ENCODE assay signal across 8 mouse cellular contexts in genomic region chr7:128417930-128418779, GRCm38 (mm10). TPM values are rescaled to one million over a fixed set of nuclear protein-coding genes. Genes with fewer than 3 reads are reported as not detected.
DNase-seq lines count a peak whose midpoint lies in the region; ATAC-seq lines count a peak whose summit lies in the region.

Rgs10 (minus strand) TSS chr7:128418758.

- H3K27me3 ChIP-seq in hindbrain, embryonic 13.5 days = peaks cover 82% of the 10 kb centered on the region

- peak within 1 kb of the TSS; percentile 82 for H3K9ac ChIP-seq in hindbrain, embryonic 13.5 days

- ATAC-seq in hindbrain, embryonic 13.5 days (ENCODE audit: low FRiP score) = peak; percentile 78

- no peaks in the 10 kb centered on the region for H3K36me3 ChIP-seq in hindbrain, embryonic 13.5 days

- peak within 1 kb of the TSS; percentile 70 for H3K4me3 ChIP-seq in hindbrain, embryonic 13.5 days

- peak; percentile 61 for DNase-seq in MN1 (ENCODE audit: low spot score)
- peak; percentile 62 to 74 for DNase-seq in cerebellum, postnatal 10 days
- DNase-seq in frontal cortex, postnatal 25 days (ENCODE audit: low spot score in 2 of 2) = peak; percentile 12 to 21
- DNase-seq in layer of hippocampus, postnatal 36 days = peak; percentile 44 to 46
- peak; percentile 77 to 84 for DNase-seq in lung, postnatal 4 days
- peak; percentile 47 for DNase-seq in retina, postnatal 7 days (ENCODE audit: low read depth, low spot score)
- DNase-seq in urinary bladder, postnatal 14 days (ENCODE audit: low spot score) = peak; percentile 58

- WGBS in hindbrain, embryonic 13.5 days = under 1% methylated on average over 89 of the region's 102 CpGs

- no peaks in the 10 kb centered on the region for H3K9me3 ChIP-seq in hindbrain, embryonic 13.5 days

- no peak within 1 kb of the TSS; the same call in 1 of the 2 replicates for H3K27ac ChIP-seq in hindbrain, embryonic 13.5 days

- H3K4me2 ChIP-seq in hindbrain, embryonic 13.5 days = peak within 1 kb of the TSS; percentile 92

- H3K4me1 ChIP-seq in hindbrain, embryonic 13.5 days (replicated peaks) = peaks cover 25% of the 10 kb centered on the region

RNA-seq across cellular contexts. Expression of gene Rgs10, which starts in this region (rescaled TPM):
- 34.0 and 40.2 TPM in 2 replicates for polyA plus RNA-seq in hindbrain, embryonic 13.5 days (2015; fragmentation: Nextera tagmentation; extraction: Ambion mirVana)
- 10 to 100 TPM; 44.3 to 47.8 TPM for total RNA-seq in layer of hippocampus, postnatal 36 days (2021)

Comparison
In these comparisons a context has a peak if more than half of its experiments do, and no peak if none do; other contexts are left out.
1. DNase-seq: peak in every context shown above with its lines; median percentile 80 in lung, postnatal 4 days; 68 in cerebellum, postnatal 10 days; 61 in MN1; 58 in urinary bladder, postnatal 14 days; 47 in retina, postnatal 7 days; 45 in layer of hippocampus, postnatal 36 days; 16 in frontal cortex, postnatal 25 days.